Mouse (Mus musculus) T-helper 17 cell (primary cell): Measurements from ENCODE around the gene Btbd35f19.
"Not testable (repeated sequence)": the region's sequence is repeated elsewhere in the genome, so short reads cannot be mapped to it uniquely, and the experiment has no call there.

Source experiments
- in situ Hi-C, 2 experiments: fragments of 300-600 bp; cut with MboI, MseI; formaldehyde crosslinking; loops; 1 replicate in 1 of 2; 2 replicates in 1 of 2; pipeline ENCODE4 v1.15.1; 2025; ENCODE audit warnings: high pct_unique_total_duplicates in 2 of 2

Gene Btbd35f19

DNA sequence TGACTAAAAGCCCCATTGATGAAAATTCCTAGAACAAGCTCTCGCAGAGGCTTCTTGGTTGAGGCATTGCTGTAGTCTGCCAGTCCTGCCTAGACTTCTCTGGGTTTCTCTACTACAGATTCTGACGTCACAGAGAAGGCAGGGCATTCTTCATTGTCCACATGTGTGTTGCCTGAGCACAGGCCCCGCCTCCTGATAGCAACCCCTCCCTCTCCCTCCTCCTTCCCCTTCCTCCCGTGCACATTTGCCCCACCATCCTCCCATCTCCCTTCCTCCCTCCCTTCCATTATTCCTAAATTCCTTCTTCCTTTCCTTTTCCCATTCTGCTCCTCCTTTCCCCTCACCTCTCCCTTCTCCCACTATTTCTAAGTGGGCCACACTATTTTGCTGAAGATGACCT, at the start of gene Btbd35f19:
Btbd35f19 (minus strand) TSS at position 101 of the 400 bp plus-strand sequence.
- in situ Hi-C loops = not testable (repeated sequence)

DNA sequence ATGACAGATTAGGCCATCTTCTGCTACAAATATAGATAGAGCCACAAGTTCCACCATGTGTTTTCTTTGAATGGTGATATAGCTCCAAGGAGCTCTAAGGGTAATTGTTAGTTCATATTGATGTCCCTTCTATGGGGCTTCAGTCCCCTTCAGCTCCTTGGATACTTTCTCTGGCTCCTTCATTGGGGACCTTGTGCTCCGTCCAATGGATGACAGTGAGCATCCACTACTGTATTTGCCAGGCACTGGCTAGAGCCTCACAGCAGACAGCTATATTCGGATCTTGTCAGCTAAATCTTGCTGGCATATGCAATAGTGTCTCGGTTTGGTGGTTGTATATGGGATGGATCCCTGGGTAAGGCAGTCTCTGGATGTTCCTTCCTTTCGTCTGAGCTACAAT, 41.8 kb downstream of the Btbd35f19 start:
- in situ Hi-C loops = loop anchor here (5.0 to 25.0 kb wide), 4 partner anchors 395 to 1395 kb away; partner anchors contain the start of gene Btbd35f21 (in 1 of the 2)

DNA sequence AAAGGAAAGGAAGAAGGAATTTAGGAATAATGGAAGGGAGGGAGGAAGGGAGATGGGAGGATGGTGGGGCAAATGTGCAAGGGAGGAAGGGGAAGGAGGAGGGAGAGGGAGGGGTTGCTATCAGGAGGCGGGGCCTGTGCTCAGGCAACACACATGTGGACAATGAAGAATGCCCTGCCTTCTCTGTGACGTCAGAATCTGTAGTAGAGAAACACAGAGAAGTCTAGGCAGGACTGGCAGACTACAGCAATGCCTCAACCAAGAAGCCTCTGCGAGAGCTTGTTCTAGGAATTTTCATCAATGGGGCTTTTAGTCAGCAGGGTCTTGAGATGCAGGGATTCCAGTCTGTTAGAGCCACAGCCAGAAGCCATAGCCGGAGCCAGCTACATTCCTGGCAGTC, 47.6 kb downstream of the Btbd35f19 start, which contains the start of gene Btbd35f26:
Btbd35f26 (plus strand) TSS at position 301 of the 400 bp plus-strand sequence.
- in situ Hi-C loops = loop anchor here (25.0 kb wide), 3 partner anchors 401 to 1401 kb away; partner anchors contain the start of gene Btbd35f21 (in 1 of the 2)
